Mouse (Mus musculus) fibroblast of lung, adult 2 months (primary cell): ENCODE data around the gene Baz2b.

Experiments used
- DNase-seq: peaks from one replicate; pipeline ENCODE4 v3.0.0-alpha.2; 2011; ENCODE audit warnings: low read depth

Baz2b gene

DNA sequence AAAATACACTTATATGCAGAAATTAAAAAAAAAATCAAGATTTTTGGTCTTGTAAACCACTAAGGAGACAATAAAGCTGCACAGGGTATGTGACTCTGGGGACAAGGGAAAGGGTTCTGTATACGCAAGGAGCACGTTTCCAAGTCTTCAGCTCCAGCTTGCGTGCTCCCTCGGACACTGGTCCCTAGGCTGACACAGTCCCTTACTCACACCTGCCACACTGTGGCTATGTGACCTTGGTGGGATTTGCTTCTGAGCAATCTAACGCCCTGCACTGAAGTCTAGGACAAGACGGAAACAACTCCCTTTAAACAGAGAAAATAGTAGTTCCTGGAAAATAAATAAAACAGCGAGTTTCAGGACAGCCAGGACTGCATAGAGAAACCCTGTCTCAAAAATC is 253.7 kb downstream of the Baz2b start:
- DNase-seq: no peak

DNA sequence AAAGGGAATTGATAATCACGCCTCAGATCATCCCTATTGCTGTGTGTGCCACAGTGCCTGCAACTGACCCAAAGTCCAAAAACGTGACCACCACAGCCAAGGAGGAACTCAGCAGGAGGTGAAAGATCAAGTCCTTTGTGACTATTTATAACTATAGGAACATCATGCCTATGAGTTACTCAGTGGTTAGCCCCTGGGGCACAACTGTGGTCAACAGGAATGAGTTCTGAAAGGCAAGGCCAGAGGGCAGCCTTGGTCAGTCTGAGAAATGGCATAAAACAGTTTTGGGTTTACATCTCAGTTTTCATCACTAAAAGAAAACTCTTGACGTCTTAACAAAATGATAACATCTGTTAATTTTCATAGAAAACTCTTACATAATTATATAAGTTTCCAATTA is 254.8 kb downstream of the Baz2b start:
- DNase-seq: peak; percentile 12

DNA sequence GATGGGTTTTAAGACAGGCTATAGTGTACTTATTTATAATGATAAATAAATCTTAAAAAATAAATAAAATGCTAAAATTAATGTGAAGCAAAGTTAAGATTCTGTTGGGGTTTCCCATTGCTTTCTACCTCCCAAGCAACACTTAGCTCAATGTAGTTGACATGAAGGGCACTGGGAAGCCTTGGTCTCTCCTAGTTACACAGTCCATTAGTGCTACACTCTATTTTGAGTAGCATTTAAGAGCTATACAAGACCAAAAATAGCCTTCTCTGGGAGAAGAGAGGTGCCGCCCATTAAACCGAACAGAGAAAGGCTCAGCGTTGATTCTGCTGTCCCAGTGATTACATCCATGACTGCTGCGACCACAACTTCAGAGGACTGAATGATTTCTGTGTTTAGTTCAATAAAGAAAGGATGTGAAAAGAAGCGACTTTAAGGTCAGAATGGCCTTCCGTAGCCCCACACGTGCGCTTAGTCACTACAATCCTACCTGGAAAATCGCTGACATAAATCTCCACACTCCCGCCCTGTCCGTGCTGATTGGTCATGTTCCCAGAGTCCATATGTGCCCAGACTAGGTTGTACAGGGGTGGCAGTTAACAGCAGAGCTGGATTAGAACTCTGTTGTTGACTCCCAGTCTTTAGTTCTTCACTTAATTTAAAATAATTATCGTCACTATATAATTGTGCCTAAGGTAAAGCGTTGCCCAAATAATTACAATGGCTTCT is 257.2 kb downstream of the Baz2b start:
- no peak for DNase-seq

DNA sequence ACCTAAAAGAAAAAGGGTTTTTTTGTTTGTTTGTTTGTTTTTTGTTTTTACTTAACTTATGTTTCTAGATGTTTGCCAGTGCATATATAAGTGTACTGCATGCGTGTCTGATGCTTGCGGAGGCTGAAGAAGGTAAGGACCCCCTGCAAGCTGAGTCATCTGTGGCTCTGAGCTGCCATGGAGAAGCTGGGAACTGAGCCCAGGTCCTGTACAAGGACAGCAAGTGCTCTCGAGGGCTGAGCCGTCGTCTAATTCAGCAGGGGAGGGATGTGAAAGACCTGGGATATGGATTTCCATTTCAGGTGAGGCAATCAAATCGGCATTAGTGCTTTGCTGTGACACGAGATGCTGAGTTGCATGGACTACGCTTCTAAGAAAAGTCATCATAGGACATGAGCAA is 257.9 kb downstream of the Baz2b start:
- no peak for DNase-seq

DNA sequence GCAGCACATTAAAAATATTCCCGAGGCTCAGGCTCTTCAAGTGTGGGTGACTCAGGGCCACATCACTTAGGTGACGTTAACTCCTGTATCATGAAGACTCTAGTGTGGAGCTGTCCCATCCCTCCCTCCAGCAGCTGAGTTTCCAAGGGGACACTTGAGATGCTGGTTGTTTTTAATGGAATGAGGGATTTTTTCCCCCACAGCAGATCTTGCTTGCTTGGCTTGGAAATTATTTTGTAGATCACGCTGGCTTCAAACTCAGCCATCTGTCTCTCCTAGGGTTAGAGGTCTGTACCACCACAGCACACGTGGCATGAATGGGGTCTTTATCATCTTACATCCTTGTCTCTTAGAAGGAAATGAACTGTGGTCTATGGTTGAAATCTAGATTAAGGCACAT is 258.5 kb downstream of the Baz2b start:
- DNase-seq: no peak

DNA sequence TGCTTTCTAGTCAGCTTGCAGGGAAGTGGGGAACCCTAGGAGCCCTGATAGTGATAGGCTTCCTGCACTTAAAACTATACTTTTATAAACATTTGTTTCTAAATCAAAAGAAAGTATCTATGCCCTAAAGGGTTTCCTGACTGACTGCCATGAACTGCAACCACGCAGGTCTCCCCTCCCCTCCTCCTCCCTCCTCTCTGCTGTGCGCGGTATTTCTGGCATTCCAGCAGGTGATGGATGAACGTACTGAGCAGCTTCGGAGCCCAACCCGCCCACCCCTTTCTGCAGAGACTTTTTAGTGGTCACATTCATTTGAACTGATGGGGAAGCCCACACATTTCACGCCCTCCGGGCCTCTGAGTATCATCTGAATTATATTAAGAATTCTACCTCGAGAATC is 273.3 kb downstream of the Baz2b start:
- no peak for DNase-seq

DNA sequence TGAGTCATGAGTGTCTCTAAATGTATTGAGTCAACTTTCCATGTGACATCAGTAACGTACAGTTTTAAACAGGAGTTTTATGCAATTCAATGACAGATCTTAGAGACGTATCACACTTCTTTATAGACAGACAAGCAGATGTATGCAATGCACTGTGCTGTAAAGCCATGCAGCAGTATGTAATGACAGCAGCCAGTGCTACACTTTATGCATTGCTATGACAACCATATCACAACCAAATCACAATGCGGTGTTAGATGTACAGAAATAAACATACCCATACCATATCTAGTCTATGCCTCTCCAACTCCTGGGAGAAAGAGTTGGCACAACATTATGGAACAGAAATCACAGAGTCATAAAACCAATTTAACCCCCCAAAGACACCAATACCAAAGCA is 276.5 kb downstream of the Baz2b start:
- no peak for DNase-seq

DNA sequence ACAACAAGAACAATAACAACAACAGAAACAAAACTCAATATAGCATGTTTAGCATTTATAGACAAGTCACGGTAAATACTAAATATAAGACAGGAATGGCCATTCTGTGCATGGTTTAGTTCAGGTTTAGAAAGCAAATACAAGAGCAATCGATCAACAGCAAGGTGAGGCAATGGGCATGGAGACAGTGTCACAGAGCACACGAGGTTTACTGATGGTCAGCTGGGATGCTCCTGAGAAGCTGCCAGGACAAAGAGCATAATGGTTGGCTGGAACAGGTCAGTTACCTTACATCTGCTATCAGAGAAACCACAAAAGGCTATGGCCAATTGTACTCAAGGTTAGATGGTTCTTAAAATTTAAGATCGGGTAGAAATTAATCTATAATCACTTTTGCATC is 277.4 kb downstream of the Baz2b start:
- DNase-seq: no peak

DNA sequence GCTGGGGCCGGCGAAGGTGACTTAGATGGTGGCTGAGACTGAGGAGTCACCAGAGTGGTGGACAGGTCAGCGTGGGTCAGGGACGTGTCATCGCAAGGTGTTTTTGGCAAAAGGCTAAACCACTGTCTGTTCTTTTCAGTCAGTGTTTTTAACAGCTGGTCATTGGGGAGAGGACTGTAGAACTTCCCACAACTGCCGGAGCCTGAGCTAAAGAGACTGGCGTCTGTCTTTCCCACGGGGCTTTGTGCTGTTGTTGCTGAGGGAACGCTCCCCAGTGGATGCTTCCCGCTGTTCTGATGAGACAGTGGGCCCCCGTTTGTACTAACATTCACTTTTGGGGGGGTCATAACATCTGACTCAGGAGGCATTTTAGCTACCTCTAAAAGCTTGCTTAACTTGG is 296.0 kb downstream of the Baz2b start:
- DNase-seq: no peak

DNA sequence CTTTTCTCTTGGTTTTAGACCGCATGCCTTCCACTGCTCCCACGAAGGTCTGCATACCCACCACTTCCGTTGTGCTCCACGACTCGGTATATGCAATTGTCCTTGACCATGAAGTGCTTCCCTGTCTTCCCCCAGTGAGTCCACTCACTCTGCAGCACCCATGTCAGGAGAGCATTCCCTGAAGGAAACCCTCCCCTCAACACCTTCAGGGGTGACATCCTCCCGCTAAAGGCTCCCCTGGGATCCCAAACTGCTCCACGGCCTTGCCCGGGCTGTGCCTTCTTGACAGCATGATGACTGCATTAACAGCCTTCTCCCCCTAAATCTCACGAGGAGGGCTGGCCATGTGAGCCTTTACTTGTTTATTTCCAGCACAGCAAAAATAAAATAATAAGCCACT is 301.6 kb downstream of the Baz2b start:
- DNase-seq: no peak

DNA sequence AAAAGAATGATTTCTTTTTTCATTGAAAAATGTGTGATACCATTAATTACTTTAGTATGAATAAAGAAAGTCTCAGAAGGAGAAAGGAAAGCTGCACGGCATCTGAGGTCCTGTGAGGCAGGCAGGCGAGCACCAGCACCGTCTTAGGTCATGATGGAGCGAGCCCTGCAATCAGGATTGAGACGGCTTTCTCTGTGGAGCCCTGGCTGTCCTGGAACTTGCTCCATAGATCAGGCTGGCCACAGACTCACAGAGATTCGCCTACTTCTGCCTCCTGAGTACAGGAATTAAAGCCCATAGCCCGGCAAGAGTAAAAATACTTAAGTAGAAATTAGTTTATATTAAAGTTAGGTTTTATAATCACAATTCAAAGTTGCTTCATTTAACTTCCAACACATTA is 305.6 kb downstream of the Baz2b start:
- no peak for DNase-seq

DNA sequence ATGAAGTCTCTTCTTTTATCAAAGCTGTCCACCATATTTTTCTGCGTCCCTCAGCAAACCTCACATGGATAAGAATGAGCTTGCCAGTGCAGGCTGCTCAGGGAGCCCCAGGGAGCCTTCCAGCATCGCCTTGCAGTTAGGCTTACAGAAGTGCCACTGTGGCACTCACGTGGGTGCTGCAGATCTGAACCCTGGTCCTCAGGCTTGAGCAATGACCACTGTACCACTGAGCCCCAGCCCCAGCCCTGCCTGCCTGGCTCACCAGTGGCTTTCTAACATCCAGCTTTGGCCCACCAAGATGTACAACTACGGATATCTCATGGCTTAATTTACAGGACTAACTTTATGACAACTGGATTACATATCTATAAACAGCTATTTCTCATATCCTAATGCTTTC is 311.0 kb downstream of the Baz2b start:
- no peak for DNase-seq

DNA sequence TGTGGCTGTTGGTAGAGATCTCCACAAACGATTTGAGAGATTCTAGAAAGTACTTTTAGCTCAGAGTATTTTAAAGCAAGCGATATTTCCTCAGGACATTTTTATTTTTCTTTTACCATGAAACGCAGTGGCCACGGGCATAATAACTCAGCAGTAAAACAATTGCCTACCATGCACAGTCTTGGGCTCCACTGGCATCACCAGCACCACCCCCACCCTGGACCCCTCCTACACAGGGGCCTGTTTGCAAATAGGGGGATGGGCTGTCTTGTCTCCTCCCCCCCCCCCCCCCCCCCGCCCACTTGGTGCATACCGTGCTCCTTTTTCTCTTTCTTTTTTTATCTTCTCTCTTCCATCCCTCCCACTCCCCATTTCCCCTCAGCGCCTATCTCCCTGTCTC is 311.5 kb downstream of the Baz2b start:
- DNase-seq: no peak

DNA sequence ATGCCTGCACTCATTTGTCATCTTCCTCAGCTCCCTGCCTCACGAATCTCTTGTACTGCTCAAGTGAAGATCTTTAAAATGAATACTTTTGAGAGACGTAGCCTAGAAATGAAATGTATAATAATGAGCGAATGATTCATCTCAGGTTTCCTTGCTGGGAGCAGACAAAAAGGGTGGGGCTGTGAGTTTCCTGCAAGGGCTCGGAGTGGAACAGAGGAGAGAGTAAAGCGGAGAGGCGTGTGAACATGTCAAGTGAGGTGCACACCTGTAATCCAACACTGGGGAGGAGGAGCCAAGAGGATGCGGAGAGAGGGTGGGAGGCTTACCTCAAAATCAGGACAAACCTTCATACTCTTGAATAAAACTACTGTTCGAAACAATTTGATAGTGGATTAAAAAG is 312.8 kb downstream of the Baz2b start:
- DNase-seq: no peak

DNA sequence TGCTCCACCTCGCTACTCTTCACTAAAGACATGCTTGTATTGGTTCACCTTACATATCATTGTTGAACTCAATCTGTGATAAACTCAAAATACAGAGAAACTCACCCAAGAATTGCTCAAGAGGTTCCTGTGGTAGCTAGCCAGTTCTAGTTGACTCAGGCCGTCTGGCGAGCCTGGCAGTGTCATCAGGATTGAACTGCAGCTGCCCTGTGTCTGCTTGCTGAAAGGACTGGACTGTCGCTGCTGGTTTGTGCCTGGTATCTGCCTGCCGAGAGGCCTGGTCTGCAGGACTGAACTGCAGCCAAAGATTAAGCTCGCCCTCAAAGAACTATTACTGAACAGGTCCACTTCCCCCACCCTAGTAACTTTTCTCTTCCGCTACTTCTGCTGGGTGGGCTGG is 313.2 kb downstream of the Baz2b start:
- DNase-seq: peak; percentile 62

DNA sequence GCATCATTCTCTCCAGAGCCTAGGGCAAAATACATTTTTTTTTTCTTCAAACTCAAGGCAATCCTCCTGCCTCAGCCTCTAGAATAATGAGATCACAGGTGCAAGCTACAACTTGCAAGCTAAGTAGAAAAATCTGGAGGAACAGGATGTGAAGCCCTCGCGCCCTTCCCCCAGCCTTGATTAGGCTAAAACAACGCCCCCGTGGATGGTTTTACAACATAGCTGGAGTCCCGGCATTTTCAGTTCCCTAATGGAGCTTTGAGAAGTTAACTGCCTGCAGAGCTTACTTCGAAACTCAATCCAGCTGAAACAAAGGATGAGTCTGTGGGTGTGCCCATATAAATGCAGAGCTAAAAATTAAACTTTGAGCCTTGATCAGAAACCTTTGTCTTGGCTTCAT is 319.9 kb downstream of the Baz2b start:
- DNase-seq: no peak

DNA sequence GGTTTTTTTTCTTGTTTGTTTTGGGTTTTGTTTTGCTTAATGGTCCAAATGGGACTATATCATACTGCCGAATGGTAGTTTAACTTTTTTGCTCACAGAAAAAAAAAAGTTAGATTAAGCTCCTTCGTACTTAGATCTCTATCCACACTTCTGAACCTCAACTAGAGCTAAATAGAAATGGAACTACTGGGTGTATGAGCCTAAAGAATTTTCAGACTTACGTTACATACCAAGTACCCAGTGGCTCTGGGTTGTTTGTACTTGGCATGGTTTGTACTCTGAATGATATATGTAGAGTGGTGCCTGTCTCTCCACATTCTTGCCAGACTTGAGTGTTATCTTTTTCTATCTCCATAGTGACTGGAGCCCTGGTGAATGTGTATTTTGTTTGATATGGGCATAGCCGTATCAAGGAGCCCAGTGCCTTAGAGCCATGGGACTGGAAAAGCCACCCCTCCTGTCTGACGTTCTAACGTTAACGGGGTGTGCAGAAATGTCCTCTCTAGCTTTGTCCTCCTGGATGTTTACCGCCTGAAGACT is 326.8 kb downstream of the Baz2b start:
- no peak for DNase-seq

DNA sequence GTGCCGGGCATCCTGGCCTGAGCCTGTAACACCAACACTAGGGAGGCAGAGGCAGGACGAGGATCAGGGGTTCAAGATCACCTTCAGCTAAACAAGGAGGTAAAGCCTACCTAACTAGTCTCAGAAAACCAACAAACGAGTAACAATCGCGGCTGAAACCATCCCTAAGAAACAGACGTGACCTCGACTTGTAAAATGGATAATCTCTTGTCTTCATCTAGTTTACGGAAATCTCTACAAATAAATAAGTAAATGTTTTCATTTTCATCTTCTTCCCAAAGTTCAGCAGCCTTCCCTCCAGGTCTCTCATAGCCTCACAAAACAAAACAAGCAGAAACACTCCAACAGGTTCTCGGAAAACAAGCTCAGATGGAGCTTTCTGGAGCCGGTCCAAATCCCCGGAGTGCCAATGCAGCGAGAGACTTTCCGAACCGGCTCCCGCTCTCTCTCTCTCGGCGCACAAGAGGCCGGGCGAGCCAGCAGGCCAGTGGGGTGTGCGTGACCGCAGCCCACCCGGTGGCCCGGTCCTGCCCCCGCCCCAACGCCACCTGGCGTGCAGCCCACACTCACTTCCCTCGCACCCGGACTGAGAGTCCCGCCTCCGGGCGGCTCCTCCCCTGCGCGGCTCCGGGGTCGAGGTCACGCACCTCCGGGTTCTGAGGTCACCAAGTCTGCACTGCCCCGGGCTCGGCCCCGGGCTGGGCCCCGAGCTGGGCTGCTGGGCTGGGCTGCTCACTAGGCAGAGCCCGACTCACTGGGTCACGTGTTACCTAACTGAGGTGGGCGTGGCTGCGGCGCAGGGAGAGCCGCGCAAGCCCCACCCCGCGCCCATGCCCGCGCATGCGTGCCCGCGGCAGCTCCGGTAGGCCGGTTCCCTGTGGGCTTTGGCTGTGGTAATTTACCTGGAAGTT is 327.6 kb downstream of the Baz2b start, which contains the start of gene Wdsub1:
Gene Wdsub1 (minus strand): TSS at position 761 of the 911 bp plus-strand sequence.
- DNase-seq: peak; percentile 69

DNA sequence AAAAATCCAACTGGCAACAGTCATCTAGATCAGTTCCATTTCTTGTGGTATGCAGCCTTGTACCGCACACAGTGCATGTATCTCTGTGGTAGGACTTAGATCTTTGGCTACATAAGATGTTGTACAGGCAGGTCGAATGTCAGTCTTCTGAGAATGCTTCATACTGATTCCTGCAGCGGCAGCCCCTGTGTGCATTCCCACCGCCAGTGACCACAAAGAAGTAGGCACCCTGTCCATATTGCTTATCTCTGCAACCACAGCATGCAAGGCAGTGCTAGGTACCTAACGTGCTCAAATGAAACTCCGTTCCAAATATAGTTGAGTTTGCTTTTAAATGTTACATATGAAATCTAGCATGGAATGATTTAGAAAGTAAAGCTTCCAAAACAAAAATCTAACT is 328.2 kb downstream of the Baz2b start:
- DNase-seq: no peak

DNA sequence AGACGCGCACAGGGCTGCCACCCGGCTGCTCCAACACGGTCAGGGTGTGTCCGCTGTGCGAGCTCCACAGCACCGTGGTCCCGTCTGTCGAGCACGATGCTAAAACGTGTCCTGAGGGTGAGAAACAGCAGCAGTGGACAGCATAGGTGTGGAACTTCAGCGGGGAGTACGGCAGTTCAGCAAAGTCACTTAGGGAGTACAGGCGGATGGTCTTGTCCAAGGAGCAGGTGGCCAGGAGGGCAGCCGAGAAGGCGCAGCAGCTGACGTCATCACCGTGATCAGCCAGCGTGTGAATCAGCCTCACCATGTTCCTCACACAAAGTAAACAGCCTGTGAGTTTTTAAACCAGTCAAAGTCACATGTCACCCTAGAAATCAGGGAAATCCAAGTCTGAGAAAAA is 331.4 kb downstream of the Baz2b start:
- peak; percentile 6 for DNase-seq

DNA sequence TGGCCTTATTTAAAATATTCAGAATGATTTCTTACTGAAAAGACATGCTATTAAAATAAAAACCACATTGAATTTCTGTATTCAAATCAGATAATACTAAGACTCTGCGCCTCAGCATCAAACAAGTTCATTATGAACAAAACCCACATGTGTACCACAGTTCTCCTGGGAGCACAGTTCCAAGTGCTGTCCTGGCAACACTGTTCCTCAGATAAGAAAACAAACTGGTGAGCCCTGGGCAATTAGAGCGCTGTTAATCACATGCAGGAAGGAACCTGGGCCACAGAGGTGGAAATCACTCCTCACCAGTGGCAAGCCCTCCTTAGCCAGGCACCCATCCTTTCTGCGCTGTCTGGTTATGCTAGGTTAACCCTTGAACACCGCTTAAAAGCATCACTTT is 332.3 kb downstream of the Baz2b start:
- no peak for DNase-seq

DNA sequence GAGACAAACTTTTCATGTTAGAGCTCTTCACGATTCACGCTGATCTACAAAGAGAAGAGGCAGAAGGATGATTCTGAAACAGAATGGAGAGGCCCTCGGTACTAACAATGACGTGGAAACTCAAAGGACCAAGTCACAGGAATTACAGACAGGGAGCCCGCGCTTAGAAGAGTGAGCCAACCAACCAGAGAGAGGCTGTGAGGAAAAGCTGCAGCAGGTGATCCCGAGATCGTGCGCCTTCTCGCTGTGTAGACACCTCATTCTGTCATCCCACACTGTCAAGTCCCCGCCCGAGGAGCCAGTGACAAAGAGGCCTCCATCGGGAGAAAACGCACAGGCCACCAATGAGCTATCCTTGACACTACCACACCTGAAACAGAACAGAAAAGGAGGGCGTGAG is 333.2 kb downstream of the Baz2b start:
- no peak for DNase-seq

DNA sequence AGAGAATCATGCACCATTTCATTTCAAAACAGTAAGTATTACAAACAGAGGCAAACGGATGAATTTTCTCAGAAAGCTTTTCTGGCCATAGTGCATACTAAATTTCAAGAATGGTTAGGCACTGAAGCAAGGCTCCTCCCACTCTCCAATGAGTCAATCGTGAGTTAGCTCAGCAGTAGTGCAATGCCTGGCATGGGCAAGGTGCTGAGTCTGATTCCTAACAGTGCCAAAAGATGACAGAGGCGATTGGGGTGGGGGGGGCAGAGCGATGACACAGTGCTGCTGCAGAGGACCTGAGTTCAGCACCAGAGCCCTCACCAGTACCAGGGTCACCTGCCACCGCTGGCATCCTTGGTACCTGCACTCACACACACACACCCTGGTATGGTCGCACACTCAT is 339.1 kb downstream of the Baz2b start:
- DNase-seq: peak; percentile 27
